Mouse (Mus musculus) embryonic fibroblast, embryonic 13.5 days (primary cell): ENCODE measurements around the gene Itga1. TPM values are rescaled to one million over a fixed set of nuclear protein-coding genes. Genes with fewer than 3 reads are reported as not detected.

Source experiments
- H3K27ac ChIP-seq: 2 replicates; pipeline ENCODE4 v1.5.1; 2012; ENCODE audit warnings: low read length, control low read depth, inconsistent platforms; ENCODE audit not compliant: insufficient read depth
- H3K4me1 ChIP-seq: 2 replicates; pipeline ENCODE4 v1.6.1; 2011; ENCODE audit warnings: low read length; ENCODE audit not compliant: control insufficient read depth, insufficient read depth
- H3K4me3 ChIP-seq: 2 replicates; pipeline ENCODE4 v1.5.1; 2011; ENCODE audit warnings: mild to moderate bottlenecking, control low read depth, low read length; ENCODE audit not compliant: insufficient read depth
- CTCF ChIP-seq: IDR thresholded peaks from 2 replicates; pipeline ENCODE4 v1.5.1; 2011; ENCODE audit warnings: mild to moderate bottlenecking, control low read depth, low read length, moderate library complexity, borderline replicate concordance; ENCODE audit not compliant: insufficient read depth
- POLR2A ChIP-seq: IDR thresholded peaks from 2 replicates; pipeline ENCODE4 v1.6.1; 2011; ENCODE audit warnings: low read depth, mild to moderate bottlenecking, control low read depth, low read length, moderate library complexity
- polyA plus RNA-seq: library from polyadenylated mRNA; stranded (reverse); fragments of >200 nt; gene quantifications from 2 replicates; pipeline ENCODE4 v1.2.4, GENCODE M21; 2011; ENCODE audit warnings: low read depth; ENCODE audit not compliant: missing spikeins, insufficient read length

Gene Itga1
- polyA plus RNA-seq, 1 experiment, result 23.1 TPM

- no peak overlapping the region for H3K4me3 ChIP-seq
- H3K27ac ChIP-seq, result no peak overlapping the region
- no peaks in the 10 kb centered on the region for H3K4me1 ChIP-seq
- no peak for TF ChIP-seq POLR2A
- no peak for TF ChIP-seq CTCF
Observed at GRCm38 (mm10) chr13:114999582-114999981, 102.2 kb downstream of the Itga1 start.

GRCm38 (mm10) chr13:114998100-114998499 is 103.7 kb downstream of the Itga1 start:
- no peaks in the 10 kb centered on the region for H3K4me1 ChIP-seq
- H3K4me3 ChIP-seq, result no peak overlapping the region
- H3K27ac ChIP-seq, result no peak overlapping the region
- TF ChIP-seq CTCF (no peak), POLR2A (no peak)

GRCm38 (mm10) chr13:114992260-114993014 is 109.3 kb downstream of the Itga1 start:
- H3K4me3 ChIP-seq, result no peak overlapping the region
- H3K4me1 ChIP-seq, result no peaks in the 10 kb centered on the region
- H3K27ac ChIP-seq, result no peak overlapping the region
- TF ChIP-seq CTCF, result no peak
- no peak for TF ChIP-seq POLR2A

- H3K4me3 ChIP-seq, result no peak overlapping the region
- no peaks in the 10 kb centered on the region for H3K4me1 ChIP-seq
- TF ChIP-seq POLR2A, result no peak
- no peak for TF ChIP-seq CTCF
- H3K27ac ChIP-seq, result no peak overlapping the region
Observed at GRCm38 (mm10) chr13:114987668-114988067, 114.1 kb downstream of the Itga1 start.

- Histone ChIP-seq H3K4me3 (no peak overlapping the region), H3K27ac (no peak overlapping the region), H3K4me1 (no peaks in the 10 kb centered on the region)
- TF ChIP-seq POLR2A, result no peak
- TF ChIP-seq CTCF, result no peak
Observed at GRCm38 (mm10) chr13:114987161-114987560, 114.6 kb downstream of the Itga1 start.

- Histone ChIP-seq H3K4me1 (no peaks in the 10 kb centered on the region), H3K27ac (no peak overlapping the region), H3K4me3 (no peak overlapping the region)
- TF ChIP-seq POLR2A (no peak), CTCF (no peak)
Observed at GRCm38 (mm10) chr13:114984658-114985057, 117.1 kb downstream of the Itga1 start.

- TF ChIP-seq POLR2A (no peak), CTCF (no peak)
- H3K4me1 ChIP-seq, result no peaks in the 10 kb centered on the region
- no peak overlapping the region for H3K27ac ChIP-seq
- no peak overlapping the region for H3K4me3 ChIP-seq
Observed at GRCm38 (mm10) chr13:114983116-114983515, 118.6 kb downstream of the Itga1 start.

- no peaks in the 10 kb centered on the region for H3K4me1 ChIP-seq
- TF ChIP-seq POLR2A, result no peak
- H3K27ac ChIP-seq, result no peak overlapping the region
Observed at GRCm38 (mm10) chr13:114980831-114981419, 120.8 kb downstream of the Itga1 start.

GRCm38 (mm10) chr13:114974484-114975042 is 127.2 kb downstream of the Itga1 start:
- H3K27ac ChIP-seq, result no peak overlapping the region
- no peaks in the 10 kb centered on the region for H3K4me1 ChIP-seq
- no peak for TF ChIP-seq CTCF
- TF ChIP-seq POLR2A, result no peak
- no peak overlapping the region for H3K4me3 ChIP-seq

More at GRCm38 (mm10) chr13:114980831-114981419, 120.8 kb downstream of the Itga1 start:
- no peak overlapping the region for H3K4me3 ChIP-seq

GRCm38 (mm10) chr13:114971905-114972304 is 129.9 kb downstream of the Itga1 start:
- TF ChIP-seq POLR2A, result no peak
- no peak for TF ChIP-seq CTCF

More at GRCm38 (mm10) chr13:114971905-114972304, 129.9 kb downstream of the Itga1 start:
- Histone ChIP-seq H3K4me1 (no peaks in the 10 kb centered on the region), H3K4me3 (no peak overlapping the region), H3K27ac (no peak overlapping the region)
